Mouse (Mus musculus) hematopoietic stem cell, adult 5-6 weeks (primary cell): ENCODE measurements around the gene Mapkap1. TPM values are rescaled to one million over a fixed set of nuclear protein-coding genes. Genes with fewer than 3 reads are reported as not detected.
"Not testable (repeated sequence)": the region's sequence is repeated elsewhere in the genome, so short reads cannot be mapped to it uniquely, and the experiment has no call there.

Experiments
- ATAC-seq, 2 experiments: fragments of 125-278 bp in 1 of 2; replicated peaks in 1 of 2; 2 replicates each; pipeline ENCODE4 v1.8.0; 2016 to 2017; ENCODE audit warnings: inconsistent platforms in 2 of 2, mild to moderate bottlenecking in 2 of 2, moderate number of reproducible peaks in 2 of 2, low read depth in 1 of 2, moderate TSS enrichment in 1 of 2; ENCODE audit not compliant: low FRiP score in 2 of 2, poor library complexity in 2 of 2, severe bottlenecking in 2 of 2, insufficient read depth in 1 of 2, low TSS enrichment in 1 of 2
- total RNA-seq: library from RNA; stranded (forward); fragments of 172-1452, 232-1000 nt; gene quantifications from 2 replicates; pipeline ENCODE4 v1.2.3, GENCODE M21; 2017

The Mapkap1 gene
- total RNA-seq, 1 experiment from 2014 or later = 59.8 TPM

GRCm38 (mm10) chr2:34424186-34424585 is 17.6 kb downstream of the Mapkap1 start:
- no peak for ATAC-seq

GRCm38 (mm10) chr2:34425573-34426223 is 19.1 kb downstream of the Mapkap1 start:
- no peak for ATAC-seq

GRCm38 (mm10) chr2:34430663-34431062 is 24.1 kb downstream of the Mapkap1 start:
- ATAC-seq = no peak

GRCm38 (mm10) chr2:34431701-34432372 is 25.3 kb downstream of the Mapkap1 start:
- no peak for ATAC-seq

- ATAC-seq = not testable (repeated sequence)
These were observed 26.3 kb downstream of the Mapkap1 start for GRCm38 (mm10) chr2:34432887-34433286.

GRCm38 (mm10) chr2:34436321-34436720 is 29.8 kb downstream of the Mapkap1 start:
- no peak for ATAC-seq

- ATAC-seq = no peak
These were observed 42.2 kb downstream of the Mapkap1 start for GRCm38 (mm10) chr2:34448756-34449155.

- no peak for ATAC-seq
These were observed 55.9 kb downstream of the Mapkap1 start for GRCm38 (mm10) chr2:34462490-34462889.

GRCm38 (mm10) chr2:34468559-34469141 is 62.1 kb downstream of the Mapkap1 start:
- no peak for ATAC-seq

- ATAC-seq = no peak
These were observed 62.8 kb downstream of the Mapkap1 start for GRCm38 (mm10) chr2:34469324-34469723.

GRCm38 (mm10) chr2:34473775-34474174 is 67.2 kb downstream of the Mapkap1 start:
- ATAC-seq = no peak

GRCm38 (mm10) chr2:34481401-34481800 is 74.8 kb downstream of the Mapkap1 start:
- no peak for ATAC-seq

GRCm38 (mm10) chr2:34482102-34482501 is 75.5 kb downstream of the Mapkap1 start:
- no peak for ATAC-seq

GRCm38 (mm10) chr2:34482531-34482930 is 76.0 kb downstream of the Mapkap1 start:
- no peak for ATAC-seq

GRCm38 (mm10) chr2:34487281-34487680 is 80.7 kb downstream of the Mapkap1 start:
- no peak for ATAC-seq

- ATAC-seq = no peak
These were observed 97.6 kb downstream of the Mapkap1 start for GRCm38 (mm10) chr2:34503975-34504730.

- ATAC-seq = not testable (repeated sequence)
These were observed 99.6 kb downstream of the Mapkap1 start for GRCm38 (mm10) chr2:34506162-34506561.

- ATAC-seq = no peak
These were observed 103.3 kb downstream of the Mapkap1 start for GRCm38 (mm10) chr2:34509856-34510255.
